Comparison of ENCODE assay signal across 20 mouse cellular contexts in the genomic region with DNA sequence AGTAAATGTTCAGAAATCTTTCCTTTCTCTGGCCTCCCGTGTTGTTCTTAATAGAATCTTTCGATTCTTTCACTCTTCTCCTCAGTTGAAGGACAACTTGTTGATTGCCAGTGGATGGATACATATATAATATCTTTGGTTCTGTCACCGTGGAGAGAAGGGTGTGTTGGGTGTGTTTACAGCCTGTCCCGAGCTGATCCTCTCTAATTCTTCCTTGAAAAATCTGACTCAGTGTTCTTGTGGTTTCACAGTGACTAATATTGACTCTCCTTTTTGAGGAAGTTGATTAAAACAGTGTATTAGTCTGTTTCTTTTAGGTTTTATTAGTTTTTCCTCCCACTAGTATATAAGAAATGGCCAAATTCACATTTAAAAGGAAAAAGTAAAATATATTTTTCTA.
"Had no signal": no experiment of that assay in that cellular context is flagged by ENCODE, and none has a peak within 500 bp of the region (broad histone marks: within the 10 kb centered on the region; RNA-seq: fewer than 3 reads in every experiment).

No protein-coding gene starts in this region.

- H3K9me3 ChIP-seq: lung, embryonic 15.5 days; midbrain, embryonic 10.5 days; midbrain, embryonic 13.5 days; neural tube, embryonic 13.5 days had no signal

- ATAC-seq: midbrain, embryonic 13.5 days; midbrain, embryonic 16.5 days had no signal

- H3K9ac ChIP-seq: liver, embryonic 14.5 days; lung, embryonic 15.5 days; midbrain, embryonic 13.5 days; neural tube, embryonic 13.5 days had no signal

- H3K4me2 ChIP-seq: liver, embryonic 11.5 days; lung, embryonic 15.5 days; midbrain, embryonic 13.5 days; neural tube, embryonic 13.5 days had no signal

- H3K36me3 ChIP-seq: lung, embryonic 15.5 days; midbrain, embryonic 10.5 days; midbrain, embryonic 13.5 days; neural tube, embryonic 13.5 days had no signal

- H3K4me1 ChIP-seq: lung, embryonic 15.5 days; megakaryocyte, embryonic 14.5 days; midbrain, embryonic 10.5 days; midbrain, embryonic 13.5 days; neural tube, embryonic 13.5 days had no signal

- H3K4me3 ChIP-seq: left cerebral cortex, adult 2 months; lung, embryonic 15.5 days; megakaryocyte, embryonic 14.5 days; midbrain, embryonic 10.5 days; midbrain, embryonic 13.5 days; myocyte; neural tube, embryonic 13.5 days had no signal

- H3K27ac ChIP-seq: kidney, postnatal 0 days; left cerebral cortex, adult 2 months; liver, embryonic 14.5 days; lung, embryonic 15.5 days; midbrain, embryonic 10.5 days; midbrain, embryonic 13.5 days; neural tube, embryonic 13.5 days had no signal

- DNase-seq: kidney, adult 2 months; kidney, postnatal 25 days; layer of hippocampus, postnatal 36 days; lung, adult 18-20 months; lung, postnatal 10 days; lung, postnatal 36 days; retina, postnatal 1 day; thymus, adult 18-20 months; thymus, postnatal 36 days had no signal

- H3K27me3 ChIP-seq: lung, embryonic 15.5 days; megakaryocyte, embryonic 14.5 days; midbrain, embryonic 13.5 days; neural tube, embryonic 13.5 days had no signal
